Mouse (Mus musculus) embryonic facial prominence, embryonic 11.5 days (tissue): ENCODE results near the gene Slc35g3. TPM values are rescaled to one million over a fixed set of nuclear protein-coding genes. Genes with fewer than 3 reads are reported as not detected.

Source experiments
- ATAC-seq: fragments of 200-750 bp; cut with Nextera tagmentation; replicated peaks from 2 replicates; pipeline ENCODE4 v1.8.0; 2017; ENCODE audit warnings: low read depth; ENCODE audit not compliant: insufficient number of reproducible peaks, low FRiP score, low TSS enrichment
- DNase-seq: peaks from one replicate; pipeline ENCODE4 v3.0.0-alpha.2; 2015; ENCODE audit warnings: low spot score
- H3K27ac ChIP-seq: fragments of 300-500 bp; sonication (generic); replicated peaks from 2 replicates; pipeline ENCODE4 v1.5.1; 2014; ENCODE audit warnings: mild to moderate bottlenecking, low read depth, low read length, control low read depth
- H3K27me3 ChIP-seq: fragments of 300-500 bp; sonication (generic); 2 replicates; pipeline ENCODE4 v1.6.1; 2014; ENCODE audit warnings: mild to moderate bottlenecking, low read length, moderate library complexity, mixed read lengths; ENCODE audit not compliant: control insufficient read depth, insufficient read depth
- H3K36me3 ChIP-seq: fragments of 300-500 bp; sonication (generic); replicated peaks from 2 replicates; pipeline ENCODE4 v1.6.1; 2014; ENCODE audit warnings: low read depth, mild to moderate bottlenecking, low read length, moderate library complexity, mixed read lengths; ENCODE audit not compliant: control insufficient read depth, insufficient read depth
- H3K4me1 ChIP-seq: fragments of 300-500 bp; sonication (generic); 2 replicates; pipeline ENCODE4 v1.6.1; 2014; ENCODE audit warnings: low read length, mixed read lengths; ENCODE audit not compliant: control insufficient read depth, insufficient read depth
- H3K4me2 ChIP-seq: fragments of 300-500 bp; sonication (generic); 2 replicates; pipeline ENCODE4 v1.6.1; 2014; ENCODE audit warnings: low read depth, mild to moderate bottlenecking, control low read depth, low read length, moderate library complexity
- H3K4me3 ChIP-seq: fragments of 300-500 bp; sonication (generic); 2 replicates; pipeline ENCODE4 v1.5.1; 2014; ENCODE audit warnings: low read depth, low read length, control low read depth
- H3K9ac ChIP-seq: fragments of 300-500 bp; sonication (generic); replicated peaks from 2 replicates; pipeline ENCODE4 v1.6.1; 2014; ENCODE audit warnings: mild to moderate bottlenecking, control low read depth, low read length
- H3K9me3 ChIP-seq: fragments of 300-500 bp; sonication (generic); replicated peaks from 2 replicates; pipeline ENCODE4 v1.6.1; 2016; ENCODE audit warnings: mild to moderate bottlenecking, low read length, inconsistent platforms, mixed read lengths; ENCODE audit not compliant: control insufficient read depth
- WGBS: fragments of 180-500 bp; shearing (Covaris S2); extraction: QIAGEN DNeasy Blood & Tissue Kit; methylation state at CpG from one replicate; pipeline ENCODE4 v1.1.7; 2014; 5-methylcytosine and 5-hydroxymethylcytosine counted together
- polyA plus RNA-seq: library from polyadenylated mRNA; unstranded; fragments of >200 nt; fragmentation: Nextera tagmentation; extraction: Ambion mirVana; gene quantifications from 2 replicates; pipeline ENCODE4 v1.2.1, GENCODE M21; 2014

Gene Slc35g3
- polyA plus RNA-seq, 1 experiment from 2014 or later, result 0.18 TPM

DNA sequence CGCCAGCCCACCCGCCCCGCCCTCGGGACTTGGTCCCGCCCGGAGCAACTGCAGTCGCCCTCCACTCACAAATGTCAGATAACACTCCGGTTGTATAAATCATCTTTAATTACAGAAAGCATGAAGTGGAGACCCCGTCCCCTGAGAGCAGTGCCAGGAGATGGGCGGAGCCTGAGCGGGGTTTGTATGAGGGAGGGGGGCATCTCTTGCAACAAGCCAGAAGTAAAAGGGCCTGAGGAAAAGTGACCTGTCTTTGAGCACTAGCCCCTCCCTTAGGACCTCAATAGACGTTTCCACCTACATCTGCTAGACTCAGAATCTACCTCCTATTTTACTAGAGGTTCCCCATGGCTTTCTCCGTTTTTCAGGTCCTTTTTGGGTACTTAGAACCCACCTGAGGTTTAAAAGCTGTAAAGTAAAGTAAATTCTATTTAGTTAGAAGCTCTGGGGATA lies 34.2 kb upstream of the Slc35g3 start:
- Histone ChIP-seq H3K27ac (no peak overlapping the region), H3K9me3 (no peaks in the 10 kb centered on the region), H3K36me3 (no peaks in the 10 kb centered on the region), H3K4me3 (peak overlapping the region; percentile 40), H3K27me3 (peaks cover 17% of the 10 kb centered on the region), H3K9ac (no peak overlapping the region; the same call in 1 of the 2 replicates), H3K4me1 (peaks cover 12% of the 10 kb centered on the region; the same call in 1 of the 2 replicates), H3K4me2 (peak overlapping the region; percentile 80)
- ATAC-seq, result no peak
- no peak for DNase-seq
- 3% methylated on average over 13 of the region's 13 CpGs for WGBS

DNA sequence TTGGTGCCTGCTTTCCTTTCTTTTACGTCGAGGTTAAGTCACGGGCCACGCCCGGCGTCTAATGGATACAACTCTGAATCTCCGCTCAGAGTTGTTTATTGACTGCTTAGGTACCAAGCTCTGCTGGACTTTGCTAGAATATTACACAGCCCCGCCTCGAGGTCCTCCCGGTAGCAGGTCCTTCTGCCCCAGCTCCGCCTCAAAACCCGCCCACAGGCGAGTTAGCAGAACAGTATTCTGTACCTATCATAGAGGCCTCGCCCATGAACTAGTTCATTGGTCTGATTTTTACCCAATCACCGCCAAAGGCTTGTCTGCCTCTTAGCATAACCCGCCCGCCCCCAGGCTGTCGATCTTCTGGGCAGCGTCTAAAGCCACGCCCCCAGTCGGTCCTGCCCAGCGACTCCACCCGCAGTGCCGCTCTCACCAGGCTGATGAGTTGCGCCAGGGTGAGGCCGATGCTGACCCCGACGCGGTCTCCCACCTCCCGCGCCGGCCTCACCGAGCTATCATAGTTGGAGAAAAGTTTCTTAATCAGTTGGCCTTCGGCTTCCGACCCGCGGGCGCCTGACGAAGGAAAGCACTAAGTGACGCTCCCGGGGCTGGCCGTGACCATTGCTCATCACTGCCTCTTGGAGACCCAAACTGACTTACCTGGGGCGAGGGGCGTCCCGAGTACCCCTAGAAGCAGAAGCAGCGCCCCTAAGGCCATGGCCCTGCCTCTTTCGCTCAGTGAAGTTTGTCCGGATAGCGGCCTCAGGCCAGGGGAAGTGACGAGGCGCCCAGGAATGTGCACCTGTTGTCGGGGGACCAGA lies 33.6 kb upstream of the Slc35g3 start, which contains the start of gene Chrnb1:
Gene Chrnb1, minus strand, starts transcription at position 776 of the 815 bp plus-strand sequence.
- Histone ChIP-seq H3K9ac (peak within 1 kb of the TSS; percentile 46), H3K27ac (no peak within 1 kb of the TSS)
- DNase-seq, result peak; percentile 95

DNA sequence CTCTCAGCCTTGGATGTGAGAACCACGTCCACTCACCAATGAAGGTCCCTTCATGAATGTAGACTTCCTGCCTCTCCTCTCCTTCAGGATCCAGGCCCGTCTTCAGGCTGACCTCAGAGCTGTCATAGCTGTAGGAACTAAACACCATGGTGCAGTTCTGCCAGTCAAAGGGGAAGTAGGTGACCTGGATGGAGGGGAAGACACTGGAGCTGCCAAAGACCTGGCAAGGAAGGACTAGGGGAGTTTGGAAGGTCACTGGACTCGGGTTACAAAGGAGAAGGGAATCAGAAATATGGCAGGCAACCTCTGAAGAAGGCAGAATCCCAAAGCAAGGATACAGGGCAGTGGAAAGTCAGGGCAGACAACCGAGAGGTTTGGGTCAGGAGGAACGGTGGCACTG lies 31.7 kb upstream of the Slc35g3 start:
- H3K36me3 ChIP-seq, result no peaks in the 10 kb centered on the region
- H3K4me2 ChIP-seq, result no peak overlapping the region
- H3K27me3 ChIP-seq, result peaks cover 12% of the 10 kb centered on the region; the same call in 1 of the 2 replicates
- 59% methylated on average over 5 of the region's 5 CpGs for WGBS
- H3K9ac ChIP-seq, result no peak overlapping the region
- no peak overlapping the region for H3K4me3 ChIP-seq
- no peak overlapping the region for H3K27ac ChIP-seq
- DNase-seq (no peak), ATAC-seq (no peak)
- peaks cover 5% of the 10 kb centered on the region; the same call in 1 of the 2 replicates for H3K4me1 ChIP-seq
- H3K9me3 ChIP-seq, result no peaks in the 10 kb centered on the region

More for the DNA sequence above, 33.6 kb upstream of the Slc35g3 start, which contains the start of gene Chrnb1:
- peaks cover 12% of the 10 kb centered on the region; the same call in 1 of the 2 replicates for H3K4me1 ChIP-seq
- peaks cover 17% of the 10 kb centered on the region for H3K27me3 ChIP-seq
- peak; percentile 92 for ATAC-seq
- H3K4me2 ChIP-seq, result peak within 1 kb of the TSS; percentile 80
- peak within 1 kb of the TSS; percentile 40 for H3K4me3 ChIP-seq
- no peaks in the 10 kb centered on the region for H3K36me3 ChIP-seq
- WGBS, result 2% methylated on average over 52 of the region's 52 CpGs
- H3K9me3 ChIP-seq, result no peaks in the 10 kb centered on the region

DNA sequence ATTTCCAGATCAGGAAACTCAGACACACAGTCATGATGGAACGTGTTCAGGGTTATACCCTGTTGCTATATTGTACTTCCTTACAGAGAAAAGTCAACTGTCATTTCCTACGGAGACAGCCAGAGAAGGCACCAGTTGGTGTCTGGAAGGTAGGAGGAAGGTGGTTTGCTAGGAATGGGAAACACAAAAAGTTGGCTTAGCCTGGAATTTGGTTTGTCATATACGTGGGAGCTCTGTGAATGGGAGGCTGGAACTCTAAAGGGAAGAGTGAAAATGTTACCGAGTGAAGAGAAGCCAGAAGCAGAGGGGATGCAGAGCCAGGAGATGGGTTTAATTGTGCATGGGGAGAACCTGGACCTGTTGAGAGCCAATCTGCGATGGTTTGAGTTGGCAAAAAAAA lies 29.7 kb upstream of the Slc35g3 start:
- no peak overlapping the region for H3K9ac ChIP-seq
- H3K4me2 ChIP-seq, result no peak overlapping the region
- H3K4me1 ChIP-seq, result peaks cover 5% of the 10 kb centered on the region; the same call in 1 of the 2 replicates
- no peak for DNase-seq
- no peak for ATAC-seq
- WGBS, result 72% methylated on average over 5 of the region's 5 CpGs
- H3K36me3 ChIP-seq, result no peaks in the 10 kb centered on the region
- no peak overlapping the region for H3K27ac ChIP-seq
- H3K4me3 ChIP-seq, result no peak overlapping the region
- no peaks in the 10 kb centered on the region for H3K9me3 ChIP-seq
- H3K27me3 ChIP-seq, result peaks cover 5% of the 10 kb centered on the region; the same call in 1 of the 2 replicates

DNA sequence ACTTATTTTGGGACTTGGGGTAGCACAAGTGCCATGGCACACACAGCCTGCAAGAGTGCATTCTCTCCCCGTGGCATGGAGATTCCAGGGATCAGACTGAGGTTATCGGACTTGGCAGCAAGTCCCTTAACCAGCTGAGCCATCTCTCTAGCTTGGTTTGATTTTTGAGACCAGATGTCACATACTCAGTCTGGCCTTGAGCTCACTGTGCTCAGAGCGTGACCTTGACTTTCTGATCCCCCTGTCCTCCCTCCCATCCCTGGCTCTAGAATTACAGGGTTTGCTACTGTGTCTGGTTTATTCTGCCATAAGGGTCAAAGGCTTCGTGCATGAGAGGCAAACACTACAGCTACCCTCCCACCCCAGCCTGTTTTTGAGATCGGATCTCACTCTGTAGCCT lies 27.7 kb upstream of the Slc35g3 start:
- 48% methylated on average over 5 of the region's 5 CpGs for WGBS
- Histone ChIP-seq H3K36me3 (no peaks in the 10 kb centered on the region), H3K27ac (no peak overlapping the region), H3K9ac (no peak overlapping the region), H3K4me1 (no peaks in the 10 kb centered on the region), H3K27me3 (no peaks in the 10 kb centered on the region), H3K4me3 (no peak overlapping the region), H3K4me2 (no peak overlapping the region), H3K9me3 (no peaks in the 10 kb centered on the region)
- no peak for DNase-seq
- no peak for ATAC-seq

GRCm38 (mm10) chr11:69787306-69787705 lies 25.5 kb upstream of the Slc35g3 start:
- no peak for ATAC-seq
- Histone ChIP-seq H3K9me3 (no peaks in the 10 kb centered on the region), H3K4me1 (no peaks in the 10 kb centered on the region), H3K36me3 (no peaks in the 10 kb centered on the region), H3K27me3 (no peaks in the 10 kb centered on the region), H3K4me2 (no peak overlapping the region), H3K4me3 (no peak overlapping the region), H3K9ac (no peak overlapping the region), H3K27ac (no peak overlapping the region)
- WGBS, result 89% methylated on average over 5 of the region's 5 CpGs
- no peak for DNase-seq

- H3K9ac ChIP-seq, result no peak overlapping the region
- H3K27ac ChIP-seq, result no peak overlapping the region
- WGBS, result 42% methylated on average over 15 of the region's 15 CpGs
- no peaks in the 10 kb centered on the region for H3K27me3 ChIP-seq
- H3K36me3 ChIP-seq, result no peaks in the 10 kb centered on the region
- H3K4me3 ChIP-seq, result no peak overlapping the region
- H3K4me1 ChIP-seq, result no peaks in the 10 kb centered on the region
- no peak for ATAC-seq
- no peak for DNase-seq
- H3K4me2 ChIP-seq, result no peak overlapping the region
- H3K9me3 ChIP-seq, result no peaks in the 10 kb centered on the region
Measured at GRCm38 (mm10) chr11:69784793-69785272, 23.1 kb upstream of the Slc35g3 start.

DNA sequence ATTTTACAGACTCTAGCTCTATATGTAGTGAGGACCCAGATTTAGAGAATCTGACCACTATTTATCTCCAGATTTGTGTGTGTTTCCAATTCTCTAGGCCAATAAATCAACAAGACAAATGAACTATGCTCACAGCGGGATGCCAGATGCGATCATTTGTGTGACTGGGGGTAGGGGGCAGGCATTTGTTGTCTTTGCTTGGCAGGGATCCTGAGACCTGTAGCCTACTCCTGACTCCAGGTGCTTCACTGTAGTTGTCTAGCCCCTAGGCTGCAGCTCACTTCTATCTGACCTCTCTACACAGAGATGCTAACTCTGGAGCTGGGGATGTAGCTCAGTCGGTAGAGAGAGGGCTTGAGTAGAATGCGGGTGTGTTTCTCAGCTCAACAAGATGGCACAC lies 20.1 kb upstream of the Slc35g3 start:
- H3K4me2 ChIP-seq, result no peak overlapping the region
- H3K4me1 ChIP-seq, result no peaks in the 10 kb centered on the region
- no peaks in the 10 kb centered on the region for H3K36me3 ChIP-seq
- H3K4me3 ChIP-seq, result no peak overlapping the region
- no peaks in the 10 kb centered on the region for H3K27me3 ChIP-seq
- DNase-seq, result no peak
- no peak overlapping the region for H3K27ac ChIP-seq
- no peaks in the 10 kb centered on the region for H3K9me3 ChIP-seq
- WGBS, result 36% methylated on average over 4 of the region's 4 CpGs
- H3K9ac ChIP-seq, result no peak overlapping the region
- ATAC-seq, result no peak
